Mouse (Mus musculus) small intestine, adult 2 months (tissue): ENCODE measurements at regions not wholly inside any gene's neighbourhood (a gene's known extent, or its start where the extent isn't known, plus 50 kb on each side); places are given as distances from the start of the nearest gene placed in this dataset.

Source experiments
- H3K27ac ChIP-seq: fragments of 200-500 bp; 2 replicates; pipeline ENCODE4 v1.5.1; 2012; ENCODE audit warnings: low read depth, low read length, control low read depth, inconsistent platforms; ENCODE audit not compliant: insufficient read depth
- H3K27me3 ChIP-seq: fragments of 200-500 bp; 2 replicates; pipeline ENCODE4 v1.6.1; 2012; ENCODE audit warnings: mild to moderate bottlenecking, moderate library complexity, low read length, inconsistent platforms; ENCODE audit not compliant: control insufficient read depth, insufficient read depth
- H3K36me3 ChIP-seq: fragments of 200-500 bp; 2 replicates; pipeline ENCODE4 v1.6.1; 2012; ENCODE audit warnings: mild to moderate bottlenecking, low read length, control low read depth, inconsistent platforms; ENCODE audit not compliant: control insufficient read depth, insufficient read depth
- H3K4me1 ChIP-seq: fragments of 200-500 bp; 2 replicates; pipeline ENCODE4 v1.6.1; 2012; ENCODE audit warnings: low read length, inconsistent platforms, mixed read lengths; ENCODE audit not compliant: control insufficient read depth, insufficient read depth, insufficient read length
- H3K4me3 ChIP-seq: fragments of 200-500 bp; 2 replicates; pipeline ENCODE4 v1.5.1; 2012; ENCODE audit warnings: low read depth, mild to moderate bottlenecking, control low read depth, inconsistent platforms, low read length, moderate library complexity
- CTCF ChIP-seq: fragments of 200-500 bp; IDR thresholded peaks from 2 replicates; pipeline ENCODE4 v1.5.1; 2012; ENCODE audit warnings: low read depth, mild to moderate bottlenecking, control low read depth, inconsistent platforms, low read length, moderate library complexity, mixed read lengths; ENCODE audit not compliant: insufficient replicate concordance, insufficient read length; ENCODE audit errors: extremely low read depth
- POLR2A ChIP-seq: fragments of 200-500 bp; IDR thresholded peaks from 2 replicates; pipeline ENCODE4 v1.6.1; 2012; ENCODE audit warnings: low read depth, mild to moderate bottlenecking, control low read depth, inconsistent platforms, low read length, moderate library complexity
- WGBS: fragments of 180-500 bp; shearing (Covaris S2); methylation state at CpG from one replicate; pipeline ENCODE4 v1.1.7; 2018; 5-methylcytosine and 5-hydroxymethylcytosine counted together

DNA sequence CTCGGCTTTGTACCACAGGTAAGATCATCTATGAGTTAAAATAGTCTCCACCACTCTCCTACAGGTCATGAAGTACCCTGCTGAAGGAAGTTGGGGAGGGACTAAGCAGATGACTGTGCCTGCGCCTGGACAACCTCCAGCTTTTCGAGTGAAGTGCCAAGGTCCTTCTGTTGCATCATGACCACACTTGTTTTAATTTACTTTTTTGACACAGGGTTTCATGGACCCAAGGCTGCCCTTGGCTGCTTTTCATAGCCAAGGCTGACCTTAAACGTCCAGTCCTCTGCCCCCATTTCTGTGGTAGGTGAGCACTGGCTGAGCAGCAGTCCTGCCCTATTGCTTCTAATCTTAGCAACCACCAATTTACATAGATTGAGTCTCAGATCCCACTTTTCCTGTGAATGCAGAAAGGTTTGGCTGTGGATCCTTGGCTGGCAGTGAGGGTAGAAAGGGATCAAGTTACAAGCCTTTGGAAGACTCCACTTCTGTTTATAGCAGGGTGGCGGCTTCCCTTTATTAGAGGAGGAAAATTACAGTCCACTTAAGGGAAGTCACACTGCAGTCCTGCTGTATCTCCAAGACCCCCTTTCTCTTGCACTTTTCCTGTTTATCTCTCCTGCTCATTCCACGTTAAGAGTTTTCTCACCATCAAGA is 213.5 kb upstream of the Id2 start:
- no peak overlapping the region for H3K27ac ChIP-seq

DNA sequence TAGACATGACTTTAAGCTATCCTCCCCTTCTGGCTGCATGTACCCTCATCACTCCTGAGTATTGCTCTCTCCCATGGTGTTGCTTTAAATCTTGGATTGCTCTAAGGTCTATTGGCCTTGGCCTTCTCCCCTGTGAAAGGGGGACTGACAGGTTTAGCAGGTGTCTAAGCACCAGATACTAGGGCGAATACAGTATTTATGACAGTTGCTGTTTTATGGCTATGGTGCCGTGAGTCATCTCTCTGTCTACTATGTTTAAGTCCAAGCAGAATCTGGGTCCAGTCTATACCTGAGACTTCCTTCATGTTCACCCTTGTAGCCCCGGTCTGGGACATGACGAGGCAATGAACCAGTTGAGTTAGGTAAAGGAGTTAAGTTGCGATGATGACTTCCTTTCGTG is 212.3 kb upstream of the Id2 start:
- no peak for TF ChIP-seq POLR2A
- no peak for TF ChIP-seq CTCF
- no peak overlapping the region for H3K27ac ChIP-seq
- 72% methylated on average over 6 of the region's 6 CpGs for WGBS
- no peaks in the 10 kb centered on the region for H3K36me3 ChIP-seq
- H3K4me3 ChIP-seq = no peak overlapping the region
- H3K4me1 ChIP-seq = peaks cover 5% of the 10 kb centered on the region; the same call in 1 of the 2 replicates
- H3K27me3 ChIP-seq = no peaks in the 10 kb centered on the region

More for the DNA sequence above, 213.5 kb upstream of the Id2 start:
- H3K27me3 ChIP-seq = no peaks in the 10 kb centered on the region
- peaks cover 4% of the 10 kb centered on the region; the same call in 1 of the 2 replicates for H3K4me1 ChIP-seq
- 52% methylated on average over 6 of the region's 6 CpGs for WGBS
- no peak overlapping the region for H3K4me3 ChIP-seq
- TF ChIP-seq CTCF (no peak), POLR2A (no peak)
- H3K36me3 ChIP-seq = no peaks in the 10 kb centered on the region

- Histone ChIP-seq H3K27me3 (no peaks in the 10 kb centered on the region), H3K27ac (no peak overlapping the region), H3K4me1 (peaks cover 6% of the 10 kb centered on the region; the same call in 1 of the 2 replicates), H3K36me3 (no peaks in the 10 kb centered on the region), H3K4me3 (no peak overlapping the region)
- TF ChIP-seq POLR2A (no peak), CTCF (no peak)
- 82% methylated on average over 12 of the region's 12 CpGs for WGBS
Measured at GRCm38 (mm10) chr12:25305764-25306653, 209.1 kb upstream of the Id2 start.

DNA sequence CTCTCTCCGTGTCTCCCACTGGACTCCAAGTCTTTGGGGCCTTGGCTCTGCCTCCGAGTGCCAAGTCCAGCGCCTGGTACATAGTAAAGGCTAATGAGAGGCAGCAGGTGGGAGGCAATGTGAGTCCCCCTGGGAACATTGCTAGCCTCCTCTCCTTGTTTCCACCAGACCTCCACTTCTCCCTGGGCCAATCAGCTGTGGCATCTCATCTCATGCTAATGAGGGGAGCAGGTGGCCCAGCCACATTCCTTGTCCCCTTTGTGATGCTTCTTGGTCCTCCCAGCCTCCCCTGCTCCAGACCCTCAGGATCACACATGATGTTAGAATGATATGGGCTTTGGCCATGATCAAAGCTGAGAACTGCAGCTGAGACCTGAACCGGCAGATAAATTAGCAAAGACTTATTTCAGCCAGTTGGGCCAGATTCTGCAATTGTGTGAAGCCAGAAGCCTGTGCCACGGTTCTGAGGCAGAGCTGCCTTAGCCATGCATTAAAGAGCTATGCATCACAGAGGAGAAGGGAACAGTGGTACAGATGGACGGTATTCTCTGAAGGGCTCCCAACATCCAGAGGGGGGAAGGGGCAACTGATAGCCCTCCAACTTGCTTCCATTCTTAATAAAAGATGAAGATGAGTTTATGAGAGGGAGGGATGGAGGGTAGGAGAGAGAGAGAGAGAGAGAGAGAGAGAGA is 208.0 kb upstream of the Id2 start:
- no peaks in the 10 kb centered on the region for H3K36me3 ChIP-seq
- peaks cover 6% of the 10 kb centered on the region; the same call in 1 of the 2 replicates for H3K4me1 ChIP-seq
- H3K27me3 ChIP-seq = no peaks in the 10 kb centered on the region
- no peak overlapping the region for H3K4me3 ChIP-seq
- no peak overlapping the region for H3K27ac ChIP-seq
- WGBS = 89% methylated on average over 6 of the region's 6 CpGs
- TF ChIP-seq CTCF (no peak), POLR2A (no peak)

- 12% methylated on average over 7 of the region's 7 CpGs for WGBS
- TF ChIP-seq POLR2A = no peak
- no peak for TF ChIP-seq CTCF
- no peak overlapping the region for H3K4me3 ChIP-seq
- H3K27me3 ChIP-seq = no peaks in the 10 kb centered on the region
- peaks cover 4% of the 10 kb centered on the region; the same call in 1 of the 2 replicates for H3K4me1 ChIP-seq
- H3K36me3 ChIP-seq = no peaks in the 10 kb centered on the region
- no peak overlapping the region for H3K27ac ChIP-seq
Measured at GRCm38 (mm10) chr12:25303500-25304050, 206.6 kb upstream of the Id2 start.

GRCm38 (mm10) chr12:25300804-25301390 is 204.0 kb upstream of the Id2 start:
- Histone ChIP-seq H3K4me3 (no peak overlapping the region), H3K4me1 (peaks cover 4% of the 10 kb centered on the region; the same call in 1 of the 2 replicates), H3K27ac (no peak overlapping the region), H3K27me3 (no peaks in the 10 kb centered on the region), H3K36me3 (no peaks in the 10 kb centered on the region)
- 49% methylated on average over 9 of the region's 9 CpGs for WGBS
- TF ChIP-seq POLR2A (no peak), CTCF (no peak)
